Mouse (Mus musculus): ENCODE data around the gene Eif2ak2.

The Eif2ak2 gene

GRCm38 (mm10) chr17:78882401-78883112 is at the start of gene Eif2ak2:
Eif2ak2 (minus strand) TSS chr17:78882573.
- DNase-seq (ENCODE audit: low spot score in 2 of 2): peak; percentile 44 to 64

GRCm38 (mm10) chr17:78917696-78918095 is 35.3 kb upstream of the Eif2ak2 start:
- DNase-seq (ENCODE audit: low spot score in 2 of 2): no peak

- DNase-seq (ENCODE audit: low spot score in 2 of 2): no peak
These were observed 34.5 kb upstream of the Eif2ak2 start for GRCm38 (mm10) chr17:78916899-78917298.

GRCm38 (mm10) chr17:78916369-78916813 is 34.0 kb upstream of the Eif2ak2 start, which contains the start of gene Cebpzos:
Cebpzos (plus strand) TSS chr17:78916500.
- DNase-seq (ENCODE audit: low spot score in 2 of 2): peak; percentile 87 to 89

- no peak for DNase-seq (ENCODE audit: low spot score in 2 of 2)
These were observed 33.4 kb upstream of the Eif2ak2 start for GRCm38 (mm10) chr17:78915772-78916171.

DNA sequence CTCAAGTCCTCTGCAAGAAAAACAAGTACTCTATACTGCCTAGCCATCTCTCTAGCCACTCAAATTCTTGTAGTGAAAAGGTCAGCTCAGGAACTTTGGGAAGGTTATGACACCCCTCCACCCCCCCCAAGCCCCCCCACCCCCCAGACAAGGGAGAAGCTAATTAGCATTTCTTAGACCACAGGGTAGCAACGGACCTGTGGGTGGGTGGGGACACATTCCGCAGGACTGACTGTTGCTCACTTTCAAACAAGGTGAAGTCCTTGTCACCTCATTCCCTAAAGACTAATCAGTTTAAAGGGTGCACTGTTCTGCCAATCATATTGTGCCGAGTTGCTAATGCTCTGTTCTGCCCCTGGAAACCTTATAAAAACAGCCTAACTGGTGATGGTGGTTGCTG is 31.5 kb upstream of the Eif2ak2 start:
- DNase-seq (ENCODE audit: low spot score in 2 of 2): no peak

GRCm38 (mm10) chr17:78912861-78913281 is 30.5 kb upstream of the Eif2ak2 start:
- DNase-seq (ENCODE audit: low spot score in 2 of 2): no peak

DNA sequence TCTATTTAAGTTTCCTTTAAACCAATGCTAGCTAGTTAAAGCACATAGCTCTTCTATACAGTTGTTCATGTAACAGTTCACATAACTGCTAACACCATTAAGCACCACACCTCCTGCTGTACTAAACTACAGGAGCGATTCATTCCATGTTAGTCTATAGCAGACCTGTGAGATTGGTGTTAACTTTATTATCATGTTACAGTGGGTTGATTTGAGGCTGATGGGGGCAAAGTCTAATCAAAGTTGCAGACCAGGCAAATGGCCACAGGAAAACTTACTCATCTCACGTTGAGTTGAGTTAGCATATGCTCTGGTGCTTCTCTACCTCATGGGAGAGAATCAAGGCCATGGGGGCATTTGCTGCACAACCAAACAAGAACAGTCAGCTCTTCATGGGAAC is 27.0 kb upstream of the Eif2ak2 start:
- no peak for DNase-seq (ENCODE audit: low spot score in 2 of 2)

GRCm38 (mm10) chr17:78906892-78907291 is 24.5 kb upstream of the Eif2ak2 start, which contains the start of gene Sult6b1:
Sult6b1 (minus strand) TSS chr17:78906992.
- no peak for DNase-seq (ENCODE audit: low spot score in 2 of 2)

DNA sequence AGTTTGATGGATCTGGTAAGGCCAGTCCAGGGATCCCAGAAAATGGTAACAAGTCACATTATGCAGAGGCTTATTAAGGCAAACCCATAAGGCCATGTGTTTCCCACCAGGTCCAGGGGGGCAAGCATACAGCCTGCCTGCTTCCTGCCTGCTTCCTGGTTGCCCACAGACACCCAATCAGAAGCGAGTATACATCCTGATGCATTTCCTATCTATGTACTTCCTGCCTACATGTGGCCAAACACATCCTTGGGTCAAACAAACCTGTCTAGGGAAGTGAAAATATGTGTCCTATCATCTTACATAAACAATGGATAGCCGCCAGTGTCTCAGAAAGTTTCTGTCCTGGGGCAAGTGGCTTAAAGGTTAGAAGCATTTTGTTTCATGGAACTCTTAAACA is 20.8 kb upstream of the Eif2ak2 start:
- no peak for DNase-seq (ENCODE audit: low spot score in 2 of 2)

DNA sequence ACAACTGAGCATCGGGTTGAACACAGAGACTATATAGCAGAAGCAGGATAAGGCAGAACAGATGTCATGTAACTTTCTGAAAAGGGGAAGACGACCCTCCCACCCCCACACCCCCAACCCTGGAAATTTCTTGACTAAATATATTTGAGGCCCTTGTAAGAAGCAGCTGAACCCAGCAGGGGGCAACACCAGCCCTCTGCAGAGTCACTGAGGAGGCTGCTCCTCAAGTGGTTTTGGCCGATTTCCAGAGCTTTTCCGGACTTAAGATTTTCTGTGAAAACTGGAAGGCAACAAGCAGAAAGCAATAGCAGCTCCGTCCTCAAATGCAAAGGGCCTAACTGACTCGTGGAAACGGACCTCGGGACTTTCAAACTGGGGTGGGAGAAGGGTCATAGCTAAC is 13.0 kb upstream of the Eif2ak2 start:
- peak in 1 of 2 experiments; percentile 13 for DNase-seq (ENCODE audit: low spot score in 2 of 2)

GRCm38 (mm10) chr17:78894991-78895390 is 12.6 kb upstream of the Eif2ak2 start:
- DNase-seq (ENCODE audit: low spot score in 2 of 2): no peak

DNA sequence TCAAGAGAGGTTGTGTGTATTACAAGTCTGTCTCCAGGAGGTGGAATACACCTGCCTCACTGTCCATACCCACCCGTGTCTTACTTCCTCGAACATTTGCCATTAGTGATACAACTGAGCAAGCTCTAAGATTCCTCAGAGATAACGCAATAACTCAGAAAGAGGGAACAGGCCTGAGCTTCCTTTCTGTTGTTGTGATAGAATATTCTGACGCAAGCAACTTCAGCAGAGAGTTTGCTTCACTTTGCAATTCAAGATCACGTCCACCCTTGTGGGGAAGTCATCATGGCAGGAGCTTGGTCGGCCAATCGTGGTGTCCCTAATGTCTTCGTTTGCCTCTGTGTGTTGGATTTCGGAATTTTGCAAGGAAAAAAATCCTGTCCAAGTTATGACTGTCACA is 8.6 kb upstream of the Eif2ak2 start:
- no peak for DNase-seq (ENCODE audit: low spot score in 2 of 2)

DNA sequence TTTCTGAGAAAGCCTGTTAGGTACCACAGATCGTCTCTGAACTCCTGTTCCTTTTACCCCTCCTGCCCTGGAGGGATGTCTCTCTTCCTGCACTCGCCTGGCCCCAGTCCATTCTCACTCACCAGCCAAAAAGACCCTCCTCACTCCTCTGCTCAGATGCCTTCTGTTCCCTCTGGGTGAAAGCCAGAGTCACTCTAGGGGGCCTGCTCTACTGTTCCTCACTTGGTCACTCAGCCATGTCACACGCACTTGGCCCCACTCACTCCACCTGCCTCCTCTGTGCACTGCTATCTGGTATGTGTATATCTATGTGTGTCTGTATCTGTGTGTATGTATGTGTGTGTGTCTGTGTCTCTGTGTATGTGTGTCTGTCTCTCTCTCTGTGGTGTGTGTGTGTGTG is 6.8 kb upstream of the Eif2ak2 start:
- DNase-seq (ENCODE audit: low spot score in 2 of 2): no peak

- DNase-seq (ENCODE audit: low spot score in 2 of 2): no peak
These were observed 6.2 kb upstream of the Eif2ak2 start for GRCm38 (mm10) chr17:78888554-78888953.

GRCm38 (mm10) chr17:78885286-78886065 is 3.1 kb upstream of the Eif2ak2 start:
- DNase-seq (ENCODE audit: low spot score in 2 of 2): no peak

- no peak for DNase-seq (ENCODE audit: low spot score in 2 of 2)
These were observed 918 bp upstream of the Eif2ak2 start for GRCm38 (mm10) chr17:78883291-78883690.

- DNase-seq (ENCODE audit: low spot score in 2 of 2): peak in 1 of 2 experiments; percentile 20
These were observed 482 bp downstream of the Eif2ak2 start for GRCm38 (mm10) chr17:78881878-78882304.

- DNase-seq (ENCODE audit: low spot score in 2 of 2): no peak
These were observed 8.5 kb downstream of the Eif2ak2 start for GRCm38 (mm10) chr17:78873886-78874285.

DNA sequence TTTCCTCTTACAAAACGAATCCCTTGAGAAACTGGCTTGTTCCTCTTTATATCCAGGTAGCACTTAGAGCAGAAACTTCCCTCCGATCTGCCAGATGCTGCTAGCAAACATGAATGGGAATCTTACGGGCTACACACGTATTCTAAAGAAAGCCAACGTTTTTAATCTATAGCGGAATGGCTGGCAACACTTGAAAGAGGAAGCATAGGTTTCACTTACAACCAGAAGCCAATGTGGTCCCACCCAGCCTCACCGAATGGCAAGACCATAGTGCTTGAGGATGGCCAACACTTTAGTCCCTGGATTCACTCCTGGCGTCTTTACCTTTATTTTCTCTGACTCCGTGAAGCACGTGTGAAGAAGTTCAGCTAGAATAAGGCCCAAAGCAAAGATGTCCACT is 26.1 kb downstream of the Eif2ak2 start:
- no peak for DNase-seq (ENCODE audit: low spot score in 2 of 2)

GRCm38 (mm10) chr17:78842271-78842928 is 40.0 kb downstream of the Eif2ak2 start:
- DNase-seq (ENCODE audit: low spot score in 2 of 2): no peak

DNA sequence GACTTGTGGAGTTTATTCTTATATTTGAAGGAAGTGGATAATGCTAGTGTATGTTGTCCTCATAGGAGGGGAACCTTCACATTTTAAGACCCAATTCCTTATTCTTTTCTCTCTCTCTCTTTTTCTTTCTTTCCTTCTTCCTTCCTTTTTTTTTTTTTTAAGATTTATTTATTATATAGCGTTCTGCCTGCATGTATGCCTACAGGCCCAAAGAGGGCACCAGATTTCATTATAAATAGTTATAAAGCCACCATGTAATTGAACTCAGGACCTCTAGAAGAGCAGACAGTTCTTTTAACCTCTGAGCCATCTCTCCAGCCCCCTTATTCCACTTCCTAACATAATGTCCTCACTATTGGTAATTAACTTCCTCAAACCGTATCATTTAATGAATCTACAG is 46.3 kb downstream of the Eif2ak2 start:
- DNase-seq (ENCODE audit: low spot score in 2 of 2): no peak
